Comparison of ENCODE assay signal across 19 mouse cellular contexts in the genomic region with DNA sequence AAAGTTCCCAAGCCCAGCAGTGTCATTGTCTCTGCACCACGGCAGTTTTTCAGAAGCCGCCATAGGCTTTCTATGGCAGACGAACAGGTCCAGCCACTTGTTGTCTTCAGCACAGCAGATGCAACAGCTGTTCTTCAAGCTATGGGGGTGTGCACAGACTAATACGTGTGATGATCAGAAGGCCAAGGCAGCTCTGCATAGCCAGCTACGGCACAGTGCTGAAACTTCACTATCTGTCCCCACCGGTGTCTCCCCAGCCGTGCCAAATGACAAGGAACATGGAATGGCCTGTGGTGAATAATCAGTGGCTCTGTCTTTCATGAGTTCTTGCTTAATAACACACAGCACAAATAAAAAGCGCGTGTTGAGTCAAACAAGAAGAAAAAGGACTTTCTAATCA.
"Had no signal": no experiment of that assay in that cellular context is flagged by ENCODE, and none has a peak within 500 bp of the region (broad histone marks: within the 10 kb centered on the region; RNA-seq: fewer than 3 reads in every experiment).

No protein-coding gene starts in this region.

- H3K27ac ChIP-seq: left cerebral cortex, adult 2 months; liver, embryonic 13.5 days; midbrain, embryonic 15.5 days; neural tube, embryonic 12.5 days; neural tube, embryonic 15.5 days; stomach, postnatal 0 days had no signal

- H3K4me3 ChIP-seq: left cerebral cortex, adult 2 months; liver, embryonic 13.5 days; midbrain, embryonic 15.5 days; neural tube, embryonic 12.5 days; neural tube, embryonic 15.5 days had no signal

- H3K9me3 ChIP-seq: liver, embryonic 13.5 days; midbrain, embryonic 15.5 days; neural tube, embryonic 12.5 days; neural tube, embryonic 15.5 days had no signal

- H3K9ac ChIP-seq: liver, embryonic 13.5 days; midbrain, embryonic 15.5 days; neural tube, embryonic 12.5 days; neural tube, embryonic 15.5 days had no signal

- ATAC-seq: midbrain, embryonic 15.5 days had no signal

- H3K4me2 ChIP-seq: liver, embryonic 13.5 days; midbrain, embryonic 11.5 days; midbrain, embryonic 15.5 days; neural tube, embryonic 12.5 days; neural tube, embryonic 15.5 days had no signal

- H3K27me3 ChIP-seq: liver, embryonic 13.5 days; midbrain, embryonic 15.5 days; neural tube, embryonic 12.5 days; neural tube, embryonic 15.5 days had no signal

- DNase-seq: kidney, postnatal 10 days; kidney, postnatal 36 days; layer of hippocampus, postnatal 36 days; liver, embryonic 13.5 days; lung, adult 2 months; lung, postnatal 14 days; lung, postnatal 4 days; right cerebral cortex, adult 18-20 months; right cerebral cortex, postnatal 14 days; right cerebral cortex, postnatal 4 days; thymus, adult 2 months; thymus, postnatal 14 days; thymus, postnatal 4 days had no signal

- H3K36me3 ChIP-seq: liver, embryonic 13.5 days; midbrain, embryonic 15.5 days; neural tube, embryonic 12.5 days; neural tube, embryonic 15.5 days had no signal

- H3K4me1 ChIP-seq: liver, embryonic 13.5 days had no signal
